Mouse (Mus musculus): Measurements from ENCODE around the gene Neurl4. TPM values are rescaled to one million over a fixed set of nuclear protein-coding genes. Genes with fewer than 3 reads are reported as not detected.

Neurl4 gene
- total and polyA plus RNA-seq, 2 experiments from 2014 or later: 16.7 to 112 TPM

DNA sequence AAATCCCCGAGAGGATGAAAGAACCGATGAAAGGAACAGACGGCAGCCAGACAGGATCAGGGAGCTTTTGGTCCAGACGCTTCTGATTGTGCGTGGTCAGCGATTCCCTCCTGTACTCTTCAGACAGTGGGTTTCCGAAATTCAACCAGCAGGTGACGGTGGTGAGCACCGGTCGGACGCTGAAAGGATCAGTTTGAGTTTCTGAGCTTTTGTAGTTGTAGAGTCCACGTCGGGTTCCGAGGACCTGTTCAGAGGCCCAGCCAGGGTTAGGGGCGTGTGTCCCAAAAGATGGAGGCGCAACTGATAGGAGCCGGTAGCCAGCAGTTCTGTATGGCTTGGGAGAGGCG lies 20.4 kb upstream of the Neurl4 start:
- ATAC-seq (ENCODE audit: low FRiP score): peak; percentile 22; the same call in 1 of the 2 replicates
- peak overlapping the region; percentile 43; the same call in 1 of the 2 replicates for H3K27ac ChIP-seq (ENCODE audit: low read depth, low read length)
- 2% methylated on average over 18 of the region's 18 CpGs for WGBS

DNA sequence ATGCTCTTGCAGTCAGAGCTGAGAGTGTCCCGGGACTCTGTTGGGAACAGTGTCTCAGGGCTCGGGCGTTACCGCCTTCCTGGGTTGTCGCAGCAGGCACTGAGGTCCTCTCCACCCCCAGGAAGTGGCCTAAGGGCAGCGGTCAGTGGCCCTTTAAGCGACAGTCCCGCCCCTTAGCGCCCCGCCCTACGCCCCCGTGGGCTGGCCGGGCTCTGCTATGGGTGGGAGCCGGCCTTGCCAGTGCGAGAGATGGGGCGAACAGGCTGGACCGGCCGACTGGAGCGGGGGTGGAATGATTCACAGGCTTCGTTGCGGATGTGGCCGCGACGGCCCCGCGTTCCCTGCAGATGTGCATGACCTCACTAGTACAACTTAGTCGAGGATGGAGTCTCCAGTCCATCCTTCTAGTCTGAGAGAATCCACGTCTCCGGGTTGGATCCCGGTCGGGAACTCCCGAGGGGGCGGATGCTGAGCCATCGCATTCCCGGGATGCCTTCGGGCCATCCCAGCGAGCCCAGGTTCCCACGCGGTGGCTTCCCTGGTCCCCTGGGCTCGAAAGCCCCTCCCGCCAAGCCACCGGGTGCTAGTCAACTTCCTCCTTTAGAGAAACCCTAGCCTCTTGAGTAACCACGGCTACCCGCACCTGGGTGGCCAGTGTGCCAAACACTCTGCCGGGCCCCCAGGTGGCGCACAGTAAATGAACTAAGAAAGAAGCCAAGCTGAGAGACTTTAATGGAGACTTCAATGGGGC lies 19.8 kb upstream of the Neurl4 start, which contains the start of gene Kctd11:
Gene Kctd11 (minus strand): TSS at position 554 of the 751 bp plus-strand sequence.
- peak within 1 kb of the TSS; percentile 50 for H3K9ac ChIP-seq (replicated peaks; ENCODE audit: low read length, poor library complexity, severe bottlenecking)
- H3K9me3 ChIP-seq (ENCODE audit: low read length): no peaks in the 10 kb centered on the region
- DNase-seq (ENCODE audit: low spot score): peak; percentile 71
- under 1% methylated on average over 44 of the region's 46 CpGs for WGBS
- peak within 1 kb of the TSS; percentile 43; the same call in 1 of the 2 replicates for H3K27ac ChIP-seq (ENCODE audit: low read depth, low read length)
- H3K4me2 ChIP-seq (ENCODE audit: low read depth, low read length, poor library complexity, severe bottlenecking): peak within 1 kb of the TSS; percentile 78
- no peaks in the 10 kb centered on the region for H3K4me1 ChIP-seq (ENCODE audit: insufficient read depth, low read length)
- H3K4me3 ChIP-seq (ENCODE audit: low read depth, low read length): peak within 1 kb of the TSS; percentile 46
- H3K27me3 ChIP-seq (ENCODE audit: insufficient read depth, low read length): no peaks in the 10 kb centered on the region
- peak; percentile 38 for TF ChIP-seq CTCF (IDR thresholded peaks at IDR 0.05)
- ATAC-seq (ENCODE audit: low FRiP score): peak; percentile 79
- no peaks in the 10 kb centered on the region for H3K36me3 ChIP-seq (ENCODE audit: insufficient read depth, low read length)

More for the DNA sequence above, 20.4 kb upstream of the Neurl4 start:
- Histone ChIP-seq H3K9ac (replicated peaks; ENCODE audit: low read length, poor library complexity, severe bottlenecking) (peak overlapping the region; percentile 50), H3K36me3 (ENCODE audit: insufficient read depth, low read length) (no peaks in the 10 kb centered on the region), H3K4me3 (ENCODE audit: low read depth, low read length) (peak overlapping the region; percentile 46), H3K27me3 (ENCODE audit: insufficient read depth, low read length) (no peaks in the 10 kb centered on the region), H3K4me1 (ENCODE audit: insufficient read depth, low read length) (no peaks in the 10 kb centered on the region), H3K9me3 (ENCODE audit: low read length) (no peaks in the 10 kb centered on the region), H3K4me2 (ENCODE audit: low read depth, low read length, poor library complexity, severe bottlenecking) (peak overlapping the region; percentile 78)
- DNase-seq (ENCODE audit: low spot score): peak; percentile 74
- TF ChIP-seq CTCF (IDR thresholded peaks at IDR 0.05): peak; percentile 86

DNA sequence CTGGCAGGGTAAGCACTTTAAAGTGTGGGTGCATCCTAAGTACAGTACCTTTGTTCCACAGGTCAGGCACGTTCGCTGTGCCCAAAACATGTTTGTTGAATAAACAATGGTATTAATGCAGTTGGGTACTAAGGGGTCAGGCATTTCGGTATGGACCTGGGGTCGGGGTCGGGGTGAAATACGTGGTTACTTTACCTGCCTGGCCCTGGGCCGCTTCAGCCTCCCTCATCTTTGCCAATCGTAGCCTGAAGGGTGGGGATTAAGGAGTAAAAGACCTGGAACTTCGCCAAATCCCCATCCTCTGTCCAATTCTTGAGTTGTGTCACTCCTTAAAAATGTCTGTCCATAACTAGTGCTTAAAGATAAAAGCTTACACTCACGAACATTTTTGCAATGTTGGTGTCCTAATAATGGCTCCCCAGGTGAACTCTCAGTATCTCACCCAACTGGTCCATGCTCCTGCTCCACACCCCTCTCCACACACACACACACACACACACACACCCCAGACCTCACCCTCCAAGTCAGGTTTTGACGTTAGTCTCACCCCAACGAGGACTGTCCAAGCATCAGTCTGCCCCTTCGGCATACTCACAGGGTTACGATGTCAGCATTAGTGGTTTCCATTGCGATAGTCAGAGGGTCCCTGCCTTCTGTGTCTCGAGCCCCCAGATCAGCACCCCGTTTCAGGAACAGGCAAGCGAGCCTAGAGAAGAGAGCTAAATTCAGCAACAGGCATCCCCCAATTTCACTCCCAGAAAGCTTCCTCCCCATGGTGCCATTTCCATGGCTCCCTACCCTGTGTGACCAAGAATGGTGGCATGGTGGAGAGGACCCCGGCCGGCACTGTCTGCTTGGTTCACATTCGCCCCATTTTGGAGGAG lies 18.8 kb upstream of the Neurl4 start:
- ATAC-seq (ENCODE audit: low FRiP score): no peak
- H3K4me3 ChIP-seq (ENCODE audit: low read depth, low read length): peak overlapping the region; percentile 46
- no peak for DNase-seq (ENCODE audit: low spot score)
- 61% methylated on average over 21 of the region's 21 CpGs for WGBS
- H3K27ac ChIP-seq (ENCODE audit: low read depth, low read length): no peak overlapping the region
- H3K4me1 ChIP-seq (ENCODE audit: insufficient read depth, low read length): no peaks in the 10 kb centered on the region
- H3K27me3 ChIP-seq (ENCODE audit: insufficient read depth, low read length): no peaks in the 10 kb centered on the region
- no peak overlapping the region for H3K9ac ChIP-seq (replicated peaks; ENCODE audit: low read length, poor library complexity, severe bottlenecking)
- H3K9me3 ChIP-seq (ENCODE audit: low read length): no peaks in the 10 kb centered on the region
- no peak for TF ChIP-seq CTCF (IDR thresholded peaks at IDR 0.05)
- peak overlapping the region; percentile 78 for H3K4me2 ChIP-seq (ENCODE audit: low read depth, low read length, poor library complexity, severe bottlenecking)
- H3K36me3 ChIP-seq (ENCODE audit: insufficient read depth, low read length): no peaks in the 10 kb centered on the region

DNA sequence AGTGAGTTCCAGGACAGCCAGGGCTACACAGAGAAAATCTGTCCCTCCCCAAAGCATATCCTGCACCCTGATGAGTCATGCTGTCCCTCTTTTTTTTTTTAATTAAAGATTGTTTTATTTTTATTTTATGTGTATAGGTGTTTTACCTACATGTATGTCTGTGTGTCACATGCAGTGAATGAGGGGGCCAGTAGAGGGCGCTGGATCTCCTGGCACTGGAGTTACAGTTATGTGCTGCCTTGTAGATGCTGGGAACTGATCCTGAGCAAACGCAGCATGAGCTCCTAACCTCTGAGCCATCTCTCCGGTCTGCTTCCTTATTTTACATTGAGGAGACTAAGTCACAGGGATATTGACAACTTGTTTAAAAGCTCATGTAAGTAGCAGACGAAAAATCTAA lies 17.8 kb upstream of the Neurl4 start:
- 65% methylated on average over 4 of the region's 4 CpGs for WGBS
- no peak for ATAC-seq (ENCODE audit: low FRiP score)
- Histone ChIP-seq H3K4me1 (ENCODE audit: insufficient read depth, low read length) (no peaks in the 10 kb centered on the region), H3K9ac (replicated peaks; ENCODE audit: low read length, poor library complexity, severe bottlenecking) (no peak overlapping the region), H3K4me3 (ENCODE audit: low read depth, low read length) (no peak overlapping the region), H3K9me3 (ENCODE audit: low read length) (no peaks in the 10 kb centered on the region), H3K27ac (ENCODE audit: low read depth, low read length) (no peak overlapping the region), H3K4me2 (ENCODE audit: low read depth, low read length, poor library complexity, severe bottlenecking) (no peak overlapping the region), H3K27me3 (ENCODE audit: insufficient read depth, low read length) (no peaks in the 10 kb centered on the region), H3K36me3 (ENCODE audit: insufficient read depth, low read length) (no peaks in the 10 kb centered on the region)
- DNase-seq (ENCODE audit: low spot score): no peak
- peak; percentile 60 for TF ChIP-seq CTCF (IDR thresholded peaks at IDR 0.05)

DNA sequence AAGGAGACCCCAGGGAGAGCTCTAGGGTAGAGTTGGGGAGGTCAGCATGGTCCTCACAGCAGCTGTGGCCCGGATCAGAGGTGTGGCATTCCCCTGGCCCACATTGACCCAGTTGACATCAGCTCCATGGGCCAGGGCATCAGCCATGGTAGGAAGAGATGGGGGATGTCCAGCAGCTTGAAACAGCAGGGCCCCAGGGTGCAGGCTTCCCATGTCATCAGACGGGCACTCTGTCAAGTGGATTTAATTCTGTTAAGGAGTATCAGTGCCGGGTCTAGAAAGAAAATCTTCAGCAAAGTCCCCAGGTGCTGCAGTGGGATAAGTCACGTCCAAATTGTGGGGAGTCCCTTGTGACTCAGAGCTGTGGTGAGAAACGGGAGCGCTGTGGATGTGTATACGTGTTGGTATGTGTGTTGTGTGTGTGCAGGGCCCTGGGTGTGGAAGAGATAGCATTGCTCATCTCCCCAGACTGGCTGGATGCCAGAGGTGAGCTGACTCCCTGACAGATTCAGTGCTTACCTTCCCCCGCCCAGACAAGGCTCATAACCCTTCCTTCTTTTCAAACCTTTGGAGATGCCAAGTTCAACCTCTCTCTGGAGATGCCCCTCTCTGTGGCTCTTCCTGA lies 17.2 kb upstream of the Neurl4 start:
- no peak for ATAC-seq (ENCODE audit: low FRiP score)
- H3K36me3 ChIP-seq (ENCODE audit: insufficient read depth, low read length): no peaks in the 10 kb centered on the region
- no peak for DNase-seq (ENCODE audit: low spot score)
- H3K4me2 ChIP-seq (ENCODE audit: low read depth, low read length, poor library complexity, severe bottlenecking): no peak overlapping the region
- no peak for TF ChIP-seq CTCF (IDR thresholded peaks at IDR 0.05)
- H3K4me1 ChIP-seq (ENCODE audit: insufficient read depth, low read length): no peaks in the 10 kb centered on the region
- H3K9me3 ChIP-seq (ENCODE audit: low read length): no peaks in the 10 kb centered on the region
- no peak overlapping the region for H3K9ac ChIP-seq (replicated peaks; ENCODE audit: low read length, poor library complexity, severe bottlenecking)
- no peak overlapping the region for H3K4me3 ChIP-seq (ENCODE audit: low read depth, low read length)
- H3K27ac ChIP-seq (ENCODE audit: low read depth, low read length): no peak overlapping the region
- no peaks in the 10 kb centered on the region for H3K27me3 ChIP-seq (ENCODE audit: insufficient read depth, low read length)
- WGBS: 85% methylated on average over 8 of the region's 8 CpGs
